Mouse (Mus musculus) cerebellum, postnatal 10 days (tissue): Measurements from ENCODE around the gene Mfsd6l.

Experiments used
- DNase-seq, 2 experiments: peaks; one replicate each; pipeline ENCODE4 v3.0.0; 2021; ENCODE audit warnings: mixed read lengths in 2 of 2

Gene Mfsd6l

DNA sequence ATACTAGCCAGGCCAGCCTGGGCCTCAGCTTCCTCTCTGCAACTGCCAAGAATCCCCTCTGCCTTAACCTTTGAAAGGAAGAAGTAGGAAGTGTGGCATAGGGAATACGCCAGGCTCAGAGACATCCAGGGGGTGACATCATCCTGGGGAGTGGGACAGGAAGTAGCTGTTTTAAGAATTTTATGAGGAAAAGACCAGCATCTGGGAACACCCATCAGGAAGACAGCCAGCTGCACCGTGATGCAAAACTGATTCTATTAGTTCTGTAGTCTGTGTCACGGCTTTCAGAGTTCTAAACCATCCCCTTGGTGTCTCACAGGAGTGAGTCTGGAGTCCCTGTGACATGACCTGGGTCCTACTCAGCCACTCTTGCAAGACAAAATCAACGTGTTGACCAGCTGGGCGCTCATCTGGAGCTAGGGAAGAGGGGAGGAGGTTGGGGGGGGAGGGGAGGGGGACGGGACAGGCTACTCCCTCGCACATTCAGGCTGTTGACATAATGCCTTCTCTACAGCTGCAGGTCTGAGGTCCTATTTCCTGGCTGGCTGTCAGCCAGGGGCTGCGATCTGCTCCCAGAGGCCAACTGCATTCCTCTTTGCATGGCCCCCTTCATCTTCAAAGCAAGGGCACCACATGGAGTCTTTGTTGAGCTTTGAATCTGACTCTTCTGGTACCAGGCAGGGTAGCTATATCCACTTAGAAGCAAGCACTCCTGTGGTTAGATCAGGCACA lies 46.4 kb downstream of the Mfsd6l start:
- DNase-seq = peak; percentile 32 to 41

DNA sequence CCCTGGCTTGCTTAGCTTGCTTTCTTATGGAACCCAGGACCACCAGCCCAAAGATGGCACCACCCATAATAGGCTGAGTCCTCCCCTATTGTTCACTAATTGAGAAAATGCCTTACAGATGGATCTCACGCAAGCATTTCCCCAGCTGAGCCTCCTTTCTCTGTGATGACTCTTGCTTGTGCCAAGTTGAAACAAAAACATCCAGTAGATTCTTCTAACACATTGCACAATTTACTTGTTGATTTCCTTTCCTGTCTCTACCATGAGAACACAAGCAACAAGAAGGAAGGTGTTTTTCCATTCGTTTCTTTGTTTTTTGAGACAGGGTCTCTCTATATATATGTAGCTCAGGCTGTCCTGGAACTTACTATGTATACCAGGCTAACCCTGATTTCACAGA lies 51.1 kb downstream of the Mfsd6l start:
- DNase-seq = no peak
